Mouse (Mus musculus) adrenal gland, adult 2 months (tissue): ENCODE data around the gene Cacng4. TPM values are rescaled to one million over a fixed set of nuclear protein-coding genes. Genes with fewer than 3 reads are reported as not detected.

Experiments
- DNase-seq: peaks from one replicate; pipeline ENCODE4 v3.0.0; 2021
- polyA plus RNA-seq: library from polyadenylated mRNA; depleted of rRNA; stranded (reverse); fragments of >200 nt; gene quantifications from 2 replicates; pipeline ENCODE4 v1.2.3, GENCODE M21; 2012; rRNA removed
- total RNA-seq, 2 experiments: library from RNA; stranded (reverse); gene quantifications; 2 replicates each; pipeline ENCODE4 v1.2.3; 2021

The Cacng4 gene
- total and polyA plus RNA-seq, 3 experiments, result 1.1 to 1.2 (median 1.2) TPM

DNA sequence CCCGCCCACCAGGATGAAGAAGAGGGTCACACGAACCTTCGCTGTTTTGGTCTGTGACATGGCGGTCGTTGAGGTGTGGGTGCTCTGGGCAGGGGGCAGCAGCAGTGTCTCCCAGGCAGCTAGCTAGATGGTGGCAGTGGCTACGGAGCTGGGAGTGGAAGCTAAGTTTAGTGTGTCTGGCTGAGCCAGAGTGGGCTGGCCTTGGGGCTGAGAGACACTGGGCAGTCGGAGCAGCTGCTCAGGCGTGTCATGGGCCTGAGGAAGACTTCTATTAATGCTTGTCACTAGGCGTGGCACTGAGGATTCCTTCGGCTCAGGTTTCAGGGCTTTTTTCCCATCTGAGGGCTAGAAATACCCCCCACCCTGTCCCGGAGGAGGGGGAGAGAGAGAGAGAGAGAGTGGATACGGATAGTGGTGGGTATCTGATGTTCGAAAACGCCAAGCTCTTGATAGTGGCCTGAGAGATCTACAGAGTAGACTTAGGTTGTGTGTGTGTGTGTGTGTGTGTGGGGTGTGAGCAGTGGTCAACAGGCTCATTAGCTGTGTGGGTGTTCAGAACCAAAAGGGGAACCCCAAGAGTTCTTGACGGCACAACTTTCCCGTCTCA lies 77.9 kb downstream of the Cacng4 start, which contains the start of gene Cacng1:
TSS of gene Cacng1 (minus strand) at position 191 of the 607 bp plus-strand sequence.
- no peak for DNase-seq

DNA sequence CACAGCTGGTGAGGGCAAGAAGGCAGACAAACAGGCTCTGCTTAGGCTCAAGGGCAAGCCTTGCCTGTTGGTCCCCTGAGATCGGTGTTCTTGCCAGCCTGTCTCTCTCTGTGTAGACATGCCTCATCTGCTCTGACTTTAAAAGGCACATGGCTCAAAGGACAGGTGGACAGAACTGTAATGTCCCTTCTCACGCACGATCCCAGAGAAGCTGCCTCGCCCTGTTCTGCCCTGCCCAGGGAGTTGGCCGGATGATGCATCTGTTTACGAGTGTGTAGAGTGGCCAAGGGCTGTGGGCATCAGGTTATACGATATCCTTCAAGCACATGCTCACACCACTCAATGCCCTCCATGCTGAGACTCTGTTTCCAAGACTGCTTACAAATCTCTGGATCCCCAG lies 80.0 kb downstream of the Cacng4 start:
- DNase-seq, result no peak

DNA sequence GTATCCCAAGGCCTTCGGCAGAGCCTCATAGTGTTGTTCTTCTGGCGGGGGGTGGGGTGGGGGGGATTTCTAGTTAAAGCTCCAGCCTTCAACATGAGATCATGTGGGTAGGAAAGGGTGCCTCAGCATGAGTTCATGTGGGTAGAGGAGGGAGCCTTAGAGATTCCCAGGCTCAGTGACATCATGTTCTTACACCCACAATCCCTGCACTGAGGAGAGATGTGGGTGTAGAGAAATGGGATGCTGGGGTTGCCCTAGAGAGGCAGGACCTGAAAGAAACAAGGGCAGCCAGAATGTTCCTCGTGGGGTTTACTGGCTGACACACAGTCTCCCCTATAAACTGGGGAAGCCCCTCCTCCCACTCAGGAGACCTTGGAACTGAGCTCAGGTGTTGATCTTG lies 84.0 kb downstream of the Cacng4 start:
- DNase-seq, result no peak

DNA sequence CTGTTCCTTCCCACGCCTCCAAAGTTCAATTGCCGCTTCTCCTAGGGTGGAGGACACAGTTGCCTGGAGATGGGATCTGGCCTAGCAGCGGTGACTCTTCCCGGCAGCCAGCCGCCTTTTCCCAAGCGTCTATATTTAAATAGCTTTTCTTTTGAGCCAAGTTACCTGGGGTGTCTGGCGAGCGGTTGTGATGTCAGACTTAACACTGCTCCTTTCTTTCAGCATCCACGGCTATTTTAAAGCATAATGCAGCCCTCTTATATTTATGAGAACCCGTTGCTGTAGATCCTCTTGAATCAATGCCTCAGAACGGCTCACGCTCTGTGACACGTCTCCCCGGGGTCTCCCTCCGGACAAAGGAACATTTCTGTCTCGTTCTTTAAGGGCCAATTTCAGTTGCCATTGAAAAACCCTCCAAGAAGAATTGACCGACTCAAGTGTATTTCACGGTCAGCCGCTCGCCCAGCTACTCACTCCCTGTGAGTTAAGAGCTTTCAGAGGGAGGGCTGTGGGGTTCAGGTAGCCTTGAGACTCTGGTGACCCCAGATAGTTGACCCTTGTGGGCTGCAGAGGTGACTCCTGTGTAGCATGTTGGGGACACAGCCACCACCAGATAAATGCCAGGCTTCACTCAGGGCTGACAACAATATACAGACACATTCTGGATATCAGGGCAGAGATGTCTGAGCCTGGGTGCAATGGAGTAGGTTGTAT lies 86.3 kb downstream of the Cacng4 start:
- no peak for DNase-seq

DNA sequence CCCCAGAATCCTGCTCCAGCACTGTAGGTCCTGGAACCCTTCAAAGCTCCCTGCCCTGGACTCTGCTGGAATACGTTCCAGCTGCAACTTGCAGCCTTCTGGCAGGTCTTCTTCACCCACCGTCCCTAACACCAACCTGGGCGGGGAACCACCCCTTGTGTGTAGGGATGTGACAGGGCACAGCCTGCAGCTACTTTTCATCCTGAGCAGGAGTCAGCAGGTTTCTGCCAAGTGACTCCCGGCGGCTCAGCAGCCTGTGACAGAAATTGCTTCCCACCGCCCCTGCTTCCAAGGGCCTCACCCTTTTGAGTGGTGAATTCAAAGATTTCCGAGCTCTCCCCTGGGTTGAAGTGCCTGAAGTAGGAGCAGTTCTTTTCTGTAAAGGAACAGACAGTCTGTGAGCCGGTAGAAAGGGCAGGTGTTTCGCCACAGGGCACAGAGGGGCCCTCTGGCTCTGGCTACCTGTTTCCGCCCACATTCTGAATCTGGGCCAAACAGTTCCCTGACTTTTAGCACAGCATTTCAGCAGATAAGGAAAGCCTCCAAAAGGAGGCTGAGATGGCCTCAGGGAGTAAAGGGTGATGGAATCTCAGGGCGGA lies 88.8 kb downstream of the Cacng4 start:
- no peak for DNase-seq

DNA sequence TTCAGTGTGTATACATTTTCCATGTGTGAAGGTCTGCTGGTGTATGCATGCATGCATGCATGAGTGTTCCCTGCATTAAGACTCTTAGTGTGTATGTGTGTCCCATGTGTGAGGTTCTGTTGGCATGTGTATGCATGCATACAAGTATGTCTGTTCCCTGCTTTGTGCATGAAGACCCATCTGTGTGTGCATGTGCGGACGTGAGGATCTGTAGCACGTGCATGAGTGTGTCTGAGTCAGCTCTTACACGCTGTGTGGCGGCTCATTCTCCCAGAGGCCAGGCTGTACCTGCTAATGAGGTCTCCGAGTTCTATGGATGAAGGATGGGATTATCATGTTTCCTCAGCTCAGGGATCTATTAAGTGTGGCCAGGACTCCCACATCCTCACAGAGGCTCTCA lies 89.3 kb downstream of the Cacng4 start:
- DNase-seq, result no peak

DNA sequence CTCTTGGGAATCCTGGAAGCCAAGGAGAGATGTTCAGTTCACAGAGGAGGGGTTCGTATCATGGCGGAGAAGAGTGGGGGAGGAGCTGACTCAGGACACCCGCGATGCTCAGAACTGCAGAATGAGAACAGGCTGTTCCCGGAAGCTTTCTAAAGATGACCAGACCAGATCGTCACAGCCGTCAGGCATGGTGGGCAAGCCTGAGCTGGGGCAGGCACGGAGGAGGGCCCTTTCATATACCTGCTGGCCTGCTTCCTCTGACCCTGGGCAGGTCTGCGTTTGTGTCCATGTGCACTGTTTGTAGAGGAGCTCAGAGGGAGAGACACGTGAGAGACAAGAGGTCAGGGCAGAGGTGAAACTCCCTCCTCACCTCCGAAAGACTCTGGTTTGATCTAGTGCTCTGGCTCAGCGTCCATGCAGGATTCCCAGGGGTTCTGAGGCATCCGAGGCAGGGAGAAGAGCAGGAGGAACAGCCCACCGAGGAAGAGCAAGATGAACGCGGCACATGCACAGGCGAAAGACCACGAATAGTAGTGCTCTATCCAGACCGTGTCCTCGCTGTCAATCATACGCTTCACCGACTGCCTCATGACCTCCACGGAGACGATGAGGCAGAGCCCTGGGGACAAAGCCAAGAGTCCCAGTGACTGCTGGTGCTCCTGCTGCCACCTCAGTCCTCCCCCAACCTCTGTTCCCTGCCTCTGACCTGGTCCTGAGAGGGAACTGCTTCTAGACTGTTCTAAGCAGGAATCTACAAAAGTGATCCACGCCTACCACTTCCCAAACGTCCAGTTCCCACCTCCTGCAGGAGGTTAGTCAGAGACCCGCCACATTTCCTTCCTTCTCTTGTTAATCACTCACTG lies 90.9 kb downstream of the Cacng4 start:
- DNase-seq, result peak; percentile 62

DNA sequence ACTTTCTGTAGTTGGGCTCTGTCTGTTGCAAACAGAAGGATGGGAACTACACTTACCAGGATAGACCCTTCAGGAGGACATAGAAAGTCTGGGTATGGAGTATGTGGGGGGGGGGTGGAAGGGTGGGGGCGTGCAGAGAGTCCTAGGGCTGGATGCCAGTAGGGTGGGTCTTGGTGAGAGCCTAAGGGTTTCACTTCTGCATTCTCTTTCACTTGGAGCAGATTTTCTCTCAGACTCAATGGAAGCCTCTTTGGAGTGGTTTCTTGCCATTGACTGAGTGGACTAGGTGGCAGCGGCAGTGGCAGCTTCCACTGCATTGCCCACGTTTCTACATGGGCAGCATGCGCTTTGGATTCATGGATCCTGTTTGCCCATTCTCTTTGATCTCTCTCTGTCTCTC lies 94.4 kb downstream of the Cacng4 start:
- DNase-seq, result no peak

DNA sequence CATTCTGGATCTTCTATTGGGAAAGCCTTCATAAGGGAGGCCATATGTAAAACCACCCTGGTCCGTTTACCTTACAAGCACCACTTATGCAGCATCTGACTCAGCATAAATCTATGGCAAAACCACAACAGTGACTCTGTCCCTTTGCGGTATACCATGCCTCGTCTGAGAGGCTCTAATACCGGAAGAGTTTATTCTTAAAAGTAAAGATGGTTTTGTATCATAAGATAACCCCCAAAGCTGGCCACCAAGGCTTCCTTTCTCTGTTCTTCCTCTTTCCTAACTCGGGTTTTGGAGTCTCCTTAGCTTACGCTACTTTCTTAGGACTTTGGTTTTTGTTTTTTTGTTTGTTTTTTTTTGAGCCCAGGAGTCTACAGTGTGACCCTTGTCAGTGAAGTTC lies 101.0 kb downstream of the Cacng4 start:
- DNase-seq, result no peak

DNA sequence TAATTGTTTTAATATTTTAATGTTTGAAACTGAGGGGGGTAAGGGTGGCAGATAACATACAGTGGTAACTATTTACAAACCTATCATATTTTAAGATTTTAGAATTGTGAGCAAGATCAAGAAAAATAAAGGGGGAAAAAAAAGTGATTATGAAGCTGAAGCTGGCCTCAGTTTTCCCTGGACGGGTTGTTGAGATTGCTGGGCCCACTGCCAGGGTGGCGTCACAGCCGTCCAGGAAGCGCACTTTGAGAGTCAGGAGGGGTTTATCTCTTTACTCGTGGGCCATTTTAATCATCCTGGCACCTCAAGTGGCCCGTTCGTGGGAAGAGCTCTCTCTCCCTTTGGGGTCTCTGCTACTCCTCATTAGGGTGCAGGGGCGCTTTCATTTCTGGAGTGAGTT lies 102.8 kb downstream of the Cacng4 start:
- DNase-seq, result no peak

DNA sequence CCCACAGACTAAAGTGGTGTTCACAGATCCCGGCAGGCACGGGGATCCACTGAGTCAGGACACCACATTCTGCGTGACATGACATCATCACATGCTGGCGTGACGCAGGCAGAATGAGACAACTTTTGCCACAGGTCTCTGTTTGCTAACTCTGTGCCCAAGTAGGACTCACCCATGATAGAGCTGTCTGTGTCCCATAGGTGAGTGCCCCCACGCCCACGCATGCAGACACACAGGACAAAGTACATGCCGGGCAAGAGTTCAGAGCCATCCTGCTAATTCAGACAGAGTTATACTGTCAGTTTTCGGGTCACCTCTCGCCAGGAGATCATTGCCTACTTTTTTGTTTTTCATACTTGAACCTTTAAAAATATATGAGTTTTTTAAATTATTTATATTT lies 105.9 kb downstream of the Cacng4 start:
- no peak for DNase-seq

DNA sequence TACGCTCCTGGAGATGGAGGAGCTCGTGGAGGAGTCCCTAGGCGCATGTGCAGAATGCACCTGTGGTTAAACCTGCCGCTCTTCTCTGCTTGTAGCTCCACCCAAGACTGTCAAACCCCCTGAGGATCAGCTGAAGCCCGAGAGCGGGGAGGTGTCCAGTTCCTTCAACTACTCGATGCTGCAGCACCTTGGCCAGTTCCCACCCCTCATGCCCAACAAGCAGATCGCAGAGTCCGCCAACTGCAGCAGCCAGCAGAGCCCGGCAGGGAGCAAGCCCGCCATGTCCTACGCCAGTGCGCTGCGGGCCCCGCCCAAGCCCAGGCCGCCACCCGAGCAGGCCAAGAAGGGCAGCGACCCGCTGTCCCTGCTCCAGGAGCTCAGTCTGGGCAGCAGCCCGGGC lies 108.1 kb downstream of the Cacng4 start:
- DNase-seq, result no peak

DNA sequence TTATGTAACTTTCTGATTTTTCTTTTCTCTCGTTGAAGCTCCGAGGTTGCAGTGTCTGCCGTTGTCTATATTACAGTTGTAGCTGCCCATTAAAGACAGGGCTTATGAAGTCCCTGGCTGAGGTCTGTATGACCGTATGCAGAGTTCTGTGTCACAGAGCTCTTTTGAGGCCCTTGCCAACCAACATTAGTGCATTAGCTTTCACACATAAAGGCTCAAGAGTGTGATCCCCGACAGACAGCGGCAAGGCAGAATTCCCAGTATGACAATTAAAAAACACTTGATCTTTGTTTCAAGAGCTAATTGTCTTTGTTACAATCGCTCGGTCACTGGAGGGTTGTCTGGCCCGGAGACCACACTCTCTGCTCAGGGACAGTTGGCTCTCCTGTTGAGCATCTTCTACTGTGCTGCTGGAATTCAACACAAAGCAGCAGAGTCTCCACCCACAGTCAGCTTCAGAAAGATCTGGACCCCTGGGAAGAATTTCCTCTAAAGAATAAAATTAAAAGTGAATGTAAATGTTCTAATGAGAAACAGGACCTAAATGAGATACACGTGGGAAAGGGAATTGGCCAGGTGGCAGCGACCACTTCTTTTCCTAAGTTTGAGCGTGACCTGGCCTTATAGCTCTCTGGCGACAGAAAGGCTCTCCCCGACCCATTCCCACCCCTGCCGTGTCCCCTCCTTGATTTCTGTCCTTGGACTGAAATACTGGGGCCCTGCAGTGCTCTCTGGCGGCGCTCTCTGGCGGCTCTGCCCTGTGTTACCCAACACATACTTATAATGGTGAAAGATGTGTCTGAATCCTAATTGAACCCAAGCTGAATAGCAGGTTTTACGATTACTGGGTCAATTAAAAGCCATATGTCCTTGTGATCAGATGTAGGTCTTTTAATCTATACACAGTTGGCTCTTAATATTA lies 110.6 kb downstream of the Cacng4 start:
- no peak for DNase-seq

DNA sequence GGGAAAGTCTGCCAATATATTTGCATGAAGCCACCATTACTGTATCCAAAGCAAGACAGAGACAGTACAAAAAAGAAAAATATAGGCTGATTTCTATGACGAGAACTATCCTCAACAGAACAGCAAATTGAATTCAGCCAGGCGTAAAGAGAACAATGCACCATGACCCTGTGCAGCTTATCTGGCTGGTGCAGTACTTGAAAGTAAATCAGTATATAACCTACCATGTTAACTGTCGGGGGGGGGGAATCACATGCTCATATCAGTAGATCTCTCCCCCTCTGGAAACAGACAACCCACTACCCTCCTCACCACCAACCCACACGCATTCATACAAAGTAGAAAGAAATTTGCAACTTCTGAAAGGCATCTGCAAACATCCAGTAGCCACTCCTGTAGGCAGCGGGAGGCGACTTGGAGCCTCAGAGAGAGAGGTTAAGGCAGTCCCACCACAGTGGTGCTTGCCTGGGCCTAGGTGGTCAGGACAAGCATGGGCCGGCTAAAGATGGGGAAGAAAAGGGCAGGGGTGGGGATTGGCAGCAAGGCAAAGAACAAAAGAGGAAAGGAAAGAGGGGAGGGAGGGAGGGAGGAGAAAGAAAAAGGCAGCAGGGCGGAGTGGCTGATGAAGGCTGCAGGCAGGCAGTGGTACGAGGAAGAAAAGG lies 111.5 kb downstream of the Cacng4 start:
- DNase-seq, result no peak

Other genes with a start within 250 kb of the Cacng4 start
- 10 to 100 TPM; 20.3 to 30.5 TPM for gene Helz, start 246.6 kb downstream of the Cacng4 start, total RNA-seq
- gene Helz, start 246.6 kb downstream of the Cacng4 start, polyA plus RNA-seq, result 18.4 and 23.3 TPM in 2 replicates
- gene Cacng1, start 78.0 kb downstream of the Cacng4 start, total RNA-seq, result not detected
- gene Cacng1, start 78.0 kb downstream of the Cacng4 start, polyA plus RNA-seq, result 0.08 TPM in 2 replicates
- under 1 TPM; 0.14 to 0.17 TPM for gene Cacng5, start 120.5 kb upstream of the Cacng4 start, total RNA-seq
- 0.12 and 0.29 TPM in 2 replicates for gene Cacng5, start 120.5 kb upstream of the Cacng4 start, polyA plus RNA-seq